Mouse (Mus musculus) left cerebral cortex, adult 11 months (tissue): ENCODE measurements around the gene Gpatch8.

Source experiments
- DNase-seq: peaks from one replicate; pipeline ENCODE4 v3.0.0; 2022; ENCODE audit warnings: low spot score

Gene Gpatch8

GRCm38 (mm10) chr11:102496732-102497131, 59.5 kb downstream of the Gpatch8 start:
- DNase-seq, result no peak

- no peak for DNase-seq
These were observed 60.0 kb downstream of the Gpatch8 start for GRCm38 (mm10) chr11:102496206-102496605.

- no peak for DNase-seq
These were observed 60.5 kb downstream of the Gpatch8 start for GRCm38 (mm10) chr11:102495742-102496141.

GRCm38 (mm10) chr11:102495114-102495513, 61.1 kb downstream of the Gpatch8 start:
- no peak for DNase-seq

GRCm38 (mm10) chr11:102494063-102494650, 62.0 kb downstream of the Gpatch8 start:
- DNase-seq, result no peak

- DNase-seq, result no peak
These were observed 63.0 kb downstream of the Gpatch8 start for GRCm38 (mm10) chr11:102493241-102493640.

- no peak for DNase-seq
These were observed 68.3 kb downstream of the Gpatch8 start for GRCm38 (mm10) chr11:102487901-102488300.

- no peak for DNase-seq
These were observed 69.3 kb downstream of the Gpatch8 start for GRCm38 (mm10) chr11:102486733-102487386.

- no peak for DNase-seq
These were observed 74.4 kb downstream of the Gpatch8 start for GRCm38 (mm10) chr11:102481779-102482178.

GRCm38 (mm10) chr11:102480897-102481296, 75.3 kb downstream of the Gpatch8 start:
- no peak for DNase-seq

- DNase-seq, result no peak
These were observed 76.1 kb downstream of the Gpatch8 start for GRCm38 (mm10) chr11:102480111-102480510.

- DNase-seq, result no peak
These were observed 76.6 kb downstream of the Gpatch8 start for GRCm38 (mm10) chr11:102479581-102479980.

- DNase-seq, result no peak
These were observed 77.5 kb downstream of the Gpatch8 start for GRCm38 (mm10) chr11:102478671-102479070.

- DNase-seq, result no peak
These were observed 81.2 kb downstream of the Gpatch8 start for GRCm38 (mm10) chr11:102475027-102475426.

- no peak for DNase-seq
These were observed 86.4 kb downstream of the Gpatch8 start, which contains the start of gene Itga2b for GRCm38 (mm10) chr11:102469648-102470357. TSS of gene Itga2b (minus strand) at chr11:102470122.

GRCm38 (mm10) chr11:102467041-102467631, 89.1 kb downstream of the Gpatch8 start:
- DNase-seq, result peak; percentile 88

- DNase-seq, result peak; percentile 65
These were observed 90.3 kb downstream of the Gpatch8 start for GRCm38 (mm10) chr11:102465713-102466436.

- DNase-seq, result no peak
These were observed 91.3 kb downstream of the Gpatch8 start for GRCm38 (mm10) chr11:102464901-102465300.

GRCm38 (mm10) chr11:102461764-102462163, 94.4 kb downstream of the Gpatch8 start:
- no peak for DNase-seq

GRCm38 (mm10) chr11:102460541-102460940, 95.7 kb downstream of the Gpatch8 start:
- no peak for DNase-seq

- DNase-seq, result no peak
These were observed 100.3 kb downstream of the Gpatch8 start for GRCm38 (mm10) chr11:102455740-102456396.
